Mouse (Mus musculus) embryonic stem cell, embryonic (primary cell): ENCODE measurements at regions not wholly inside any gene's neighbourhood (a gene's known extent, or its start where the extent isn't known, plus 50 kb on each side); places are given as distances from the start of the nearest gene placed in this dataset.

Source experiments
- CTCF ChIA-PET, 4 experiments: fragments of 300-600 bp in 2 of 4; fragments of 350-600 bp in 2 of 4; sonication (Branson Sonifier 250); formaldehyde crosslinking; loops; one replicate each; lab custom pipeline; 2022; ENCODE audit warnings: inconsistent platforms in 2 of 4; lab: Charles Lee
- POLR2A ChIA-PET, 4 experiments: fragments of 300-600 bp in 2 of 4; fragments of 350-600 bp in 2 of 4; sonication (Branson Sonifier 250); formaldehyde crosslinking; loops; one replicate each; lab custom pipeline; 2022; ENCODE audit warnings: antibody characterized with exemption in 4 of 4, inconsistent platforms in 1 of 4; lab: Charles Lee

DNA sequence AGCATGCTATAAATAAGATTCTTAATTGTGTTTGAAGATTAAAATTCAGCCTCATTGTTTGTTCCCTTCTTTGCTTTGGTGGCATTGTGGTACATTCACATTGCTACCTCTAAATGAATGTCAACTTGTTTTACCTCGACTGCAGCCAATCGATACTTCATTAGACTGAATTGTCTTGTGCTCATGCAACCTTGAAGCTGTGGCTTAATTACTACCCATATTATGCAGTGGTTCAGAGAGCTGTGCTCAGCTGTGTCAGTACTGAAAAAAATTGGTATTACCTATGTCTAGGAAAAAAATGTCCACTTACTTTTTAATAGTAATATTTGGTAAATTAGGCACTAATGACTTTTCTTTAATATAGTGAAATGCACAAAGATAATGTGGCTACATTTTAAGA lies 1523.6 kb upstream of the Gm8797 start:
- ChIA-PET CTCF (no interaction called here), POLR2A (no interaction called here)

GRCm38 (mm10) chr3:4271361-4271760 lies 1479.2 kb upstream of the Gm8797 start:
- CTCF ChIA-PET = no interaction called here
- POLR2A ChIA-PET = no interaction called here

- ChIA-PET CTCF (no interaction called here), POLR2A (interaction anchor here in 1 of 4 experiments (0.6 kb wide), 1 partner anchor 11 kb away, joined by 3 read pairs; no protein-coding TSS in a partner anchor)
Observed at GRCm38 (mm10) chr3:4274607-4275006, 1476.0 kb upstream of the Gm8797 start.

DNA sequence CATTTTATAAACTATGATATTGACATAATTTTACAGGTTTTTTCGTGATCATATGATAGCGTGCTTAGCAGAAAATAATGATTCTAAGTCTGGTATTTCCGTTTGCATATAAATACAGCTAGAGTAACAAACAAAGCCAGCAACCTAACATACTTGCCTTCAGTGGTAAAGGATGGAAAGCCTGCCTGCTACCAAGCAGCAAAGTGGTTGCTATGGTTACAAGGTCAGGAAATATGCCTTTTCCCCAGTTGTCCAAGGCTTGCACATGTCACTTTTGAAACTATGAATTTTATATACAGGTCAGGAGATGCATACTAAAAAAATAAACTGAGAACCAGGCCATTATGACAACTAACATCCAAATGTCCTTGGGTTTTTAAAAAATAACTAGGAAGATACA lies 1472.6 kb upstream of the Gm8797 start:
- ChIA-PET POLR2A (no interaction called here), CTCF (no interaction called here)

DNA sequence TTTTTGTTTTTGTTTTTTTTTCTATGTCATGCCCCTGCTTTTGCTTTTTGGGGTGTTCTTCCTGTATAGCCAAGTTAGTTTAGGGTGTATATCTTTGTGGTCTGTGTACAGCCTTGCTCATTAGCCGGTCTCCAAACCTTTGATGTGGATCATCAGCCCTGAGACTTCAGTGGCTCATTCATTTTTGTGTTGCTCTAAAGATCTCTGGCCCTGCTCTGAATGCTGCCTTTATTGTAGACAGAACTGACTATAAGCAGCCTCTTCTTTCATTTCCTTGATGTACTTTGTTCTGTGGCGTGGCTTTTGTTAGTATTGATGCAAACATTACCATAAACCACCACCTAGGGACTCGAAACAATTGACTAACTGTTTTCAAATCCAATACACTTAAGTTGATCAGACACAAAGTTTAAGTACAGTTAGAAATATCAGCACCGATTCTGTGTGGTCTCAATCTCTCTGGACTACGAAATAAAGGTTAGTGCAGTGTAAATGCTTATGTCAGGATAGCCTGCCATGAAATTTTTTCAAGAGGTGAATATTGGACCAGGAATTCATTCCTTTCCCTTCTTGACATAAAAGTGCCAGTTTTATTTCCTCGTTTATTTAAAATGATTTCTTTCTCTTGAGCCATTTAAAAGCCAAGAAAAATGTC lies 1470.1 kb upstream of the Gm8797 start:
- POLR2A ChIA-PET = no interaction called here
- CTCF ChIA-PET = no interaction called here

- CTCF ChIA-PET = no interaction called here
- POLR2A ChIA-PET = no interaction called here
Observed at GRCm38 (mm10) chr3:4281092-4281491, 1469.5 kb upstream of the Gm8797 start.

GRCm38 (mm10) chr3:4287141-4287540 lies 1463.5 kb upstream of the Gm8797 start:
- ChIA-PET POLR2A (no interaction called here), CTCF (no interaction called here)

DNA sequence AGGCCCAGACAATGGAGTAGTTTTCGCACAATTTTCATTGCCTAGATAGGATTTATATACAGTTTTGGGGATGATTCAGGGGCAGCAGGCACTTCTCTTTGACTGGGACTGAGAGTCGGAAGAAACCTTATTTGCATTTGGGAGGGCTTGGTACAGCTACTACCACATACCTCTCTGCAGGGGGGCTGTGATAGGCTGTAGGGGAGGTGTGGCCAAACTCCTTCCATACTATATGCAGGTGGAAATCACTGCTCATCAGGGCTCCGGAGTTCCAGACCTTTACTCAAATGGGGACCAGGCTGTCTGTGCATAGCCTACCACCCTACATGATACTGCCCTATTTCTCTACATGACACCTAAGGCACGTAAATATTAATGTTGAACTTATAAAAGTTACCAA lies 1414.2 kb upstream of the Gm8797 start:
- ChIA-PET CTCF (no interaction called here), POLR2A (no interaction called here)

DNA sequence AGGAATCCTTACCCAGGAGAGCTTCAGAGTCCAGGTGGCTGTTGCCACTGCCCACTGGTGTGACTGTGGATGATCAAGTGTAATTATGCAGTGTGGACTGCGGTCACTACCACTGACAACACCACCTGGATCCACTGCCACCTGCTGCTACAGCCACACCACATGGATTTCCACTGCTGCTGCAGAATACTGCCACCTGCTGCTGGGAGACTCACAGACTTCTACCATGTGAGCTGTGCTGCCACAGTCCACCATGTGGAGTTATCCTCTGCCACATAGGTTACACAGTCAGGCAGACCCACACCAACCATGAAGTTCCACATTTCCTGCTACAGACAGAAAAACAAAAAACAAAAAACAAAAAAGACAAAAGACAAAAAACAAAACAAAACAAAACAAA lies 1411.5 kb upstream of the Gm8797 start:
- ChIA-PET POLR2A (no interaction called here), CTCF (interaction anchor here in 3 of 4 experiments (0.6 to 1.1 kb wide), 3 partner anchors 30 to 841 kb away, joined by 3 read pairs; no protein-coding TSS in a partner anchor)
